Mouse (Mus musculus) G1E (cell line): ENCODE data around the gene Rpap3.

ENCODE experiments used
- CTCF ChIP-seq: IDR thresholded peaks from 2 replicates; pipeline ENCODE4 v1.5.1; 2012; ENCODE audit warnings: low read depth, low read length, inconsistent platforms, mixed read lengths
- GATA1 ChIP-seq: IDR thresholded peaks from 2 replicates; pipeline ENCODE4 v1.6.1; 2012; ENCODE audit warnings: borderline replicate concordance, low read length, inconsistent platforms, mixed read lengths
- POLR2AphosphoS5 ChIP-seq: IDR thresholded peaks from 2 replicates; pipeline ENCODE4 v1.6.1; 2012; ENCODE audit warnings: low read depth, low read length, inconsistent platforms; ENCODE audit not compliant: insufficient replicate concordance

DNA sequence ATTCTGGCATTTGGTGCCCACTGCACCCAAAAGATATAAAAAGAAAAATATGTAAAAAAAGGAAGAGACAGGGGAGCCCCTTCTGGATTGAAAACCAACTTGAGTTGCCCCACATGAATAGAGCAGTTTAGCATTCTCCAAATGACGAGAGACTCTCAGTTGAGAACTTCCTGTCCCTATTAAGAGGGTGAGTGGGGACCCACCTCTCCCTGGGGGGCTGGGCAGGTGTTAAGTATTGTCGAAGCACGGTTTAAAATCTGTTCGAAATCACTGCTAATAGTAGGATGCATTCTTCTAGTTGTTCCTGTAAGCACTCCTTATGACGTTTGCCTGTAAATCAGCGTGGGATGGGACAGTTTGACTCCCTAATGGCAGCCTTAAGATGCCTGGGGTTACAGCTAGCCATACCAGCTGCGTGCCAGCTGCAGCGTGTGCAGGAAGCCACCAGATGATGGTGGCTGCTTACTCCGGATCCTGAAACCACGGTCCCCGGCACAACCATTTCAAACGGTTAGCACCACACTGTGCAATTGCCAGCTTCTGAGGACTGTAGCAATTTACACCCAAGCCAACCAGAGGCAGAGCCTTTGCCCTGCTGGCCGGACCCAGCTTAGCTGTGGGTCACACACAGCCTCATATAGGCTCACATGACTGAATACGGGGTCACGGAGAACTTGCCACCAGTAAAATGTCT lies 15.5 kb upstream of the Rpap3 start:
- TF ChIP-seq CTCF, result no peak
- TF ChIP-seq GATA1, result no peak
- no peak for TF ChIP-seq POLR2AphosphoS5
